Mouse (Mus musculus) left cerebral cortex, postnatal 36 days (tissue): ENCODE results near the gene Tef. TPM values are rescaled to one million over a fixed set of nuclear protein-coding genes. Genes with fewer than 3 reads are reported as not detected.

Source experiments
- DNase-seq, 2 experiments: peaks; one replicate each; pipeline ENCODE4 v3.0.0; 2021 to 2022; ENCODE audit warnings: low spot score in 2 of 2, mixed read lengths in 1 of 2
- intact Hi-C: fragments of 180-260 bp; cut with DNase I; formaldehyde crosslinking; loops from one replicate; pipeline ENCODE4 v1.15.1; 2025
- total RNA-seq, 2 experiments: library from RNA; stranded (reverse); gene quantifications; 2 replicates each; pipeline ENCODE4 v1.2.3; 2021

Tef gene
- total RNA-seq, 2 experiments from 2014 or later = 244 to 267 TPM

GRCm38 (mm10) chr15:81842275-81842674 lies 40.1 kb downstream of the Tef start:
- intact Hi-C loops = no loop called here
- DNase-seq = no peak

GRCm38 (mm10) chr15:81845033-81845625 lies 42.9 kb downstream of the Tef start:
- DNase-seq = no peak
- intact Hi-C loops = no loop called here

- no peak for DNase-seq
- intact Hi-C loops = no loop called here
These were observed 43.5 kb downstream of the Tef start for GRCm38 (mm10) chr15:81845724-81846123.

GRCm38 (mm10) chr15:81846755-81847154 lies 44.5 kb downstream of the Tef start:
- intact Hi-C loops = no loop called here
- DNase-seq = no peak

GRCm38 (mm10) chr15:81847161-81847560 lies 44.9 kb downstream of the Tef start:
- DNase-seq = no peak
- intact Hi-C loops = no loop called here

GRCm38 (mm10) chr15:81847861-81848260 lies 45.6 kb downstream of the Tef start:
- intact Hi-C loops = no loop called here
- no peak for DNase-seq

GRCm38 (mm10) chr15:81848301-81848700 lies 46.1 kb downstream of the Tef start:
- intact Hi-C loops = no loop called here
- no peak for DNase-seq

- no peak for DNase-seq
- intact Hi-C loops = no loop called here
These were observed 46.9 kb downstream of the Tef start for GRCm38 (mm10) chr15:81849104-81849503.

GRCm38 (mm10) chr15:81850718-81851117 lies 48.5 kb downstream of the Tef start:
- no peak for DNase-seq
- intact Hi-C loops = no loop called here

GRCm38 (mm10) chr15:81851375-81851774 lies 49.2 kb downstream of the Tef start:
- intact Hi-C loops = no loop called here
- DNase-seq = no peak

GRCm38 (mm10) chr15:81852411-81853000 lies 50.3 kb downstream of the Tef start:
- intact Hi-C loops = no loop called here
- no peak for DNase-seq

- intact Hi-C loops = no loop called here
- no peak for DNase-seq
These were observed 50.9 kb downstream of the Tef start for GRCm38 (mm10) chr15:81853081-81853480.

- intact Hi-C loops = loop anchor here (2.0 to 5.0 kb wide), 2 partner anchors 25 to 44 kb away; no protein-coding TSS in a partner anchor
- peak; percentile 83 to 86 for DNase-seq
These were observed 54.0 kb downstream of the Tef start for GRCm38 (mm10) chr15:81856030-81856790.

GRCm38 (mm10) chr15:81856938-81857723 lies 54.9 kb downstream of the Tef start:
- DNase-seq = no peak
- intact Hi-C loops = loop anchor here (2.0 to 5.0 kb wide), 2 partner anchors 26 to 45 kb away; no protein-coding TSS in a partner anchor

GRCm38 (mm10) chr15:81857724-81858116 lies 55.5 kb downstream of the Tef start:
- intact Hi-C loops = loop anchor here (2.0 to 5.0 kb wide), 3 partner anchors 15 to 45 kb away; partner anchors contain the start of gene Aco2
- no peak for DNase-seq

GRCm38 (mm10) chr15:81858138-81858516 lies 55.9 kb downstream of the Tef start:
- DNase-seq = peak; percentile 95 to 96
- intact Hi-C loops = loop anchor here (2.0 to 5.0 kb wide), 2 partner anchors 15 to 46 kb away; partner anchors contain the start of gene Aco2

- intact Hi-C loops = loop anchor here (2.0 to 5.0 kb wide), 2 partner anchors 14 to 46 kb away; partner anchors contain the start of gene Aco2
- DNase-seq = peak; percentile 79 to 81
These were observed 56.5 kb downstream of the Tef start, which contains the start of gene Tob2 for GRCm38 (mm10) chr15:81858517-81859329. Gene Tob2 (minus strand): TSS chr15:81858796.

- intact Hi-C loops = loop anchor here (2.0 to 5.0 kb wide), 2 partner anchors 13 to 47 kb away; partner anchors contain the start of gene Aco2
- DNase-seq = peak; percentile 85 to 86
These were observed 57.4 kb downstream of the Tef start for GRCm38 (mm10) chr15:81859330-81860255.
